Mouse (Mus musculus): ENCODE measurements around the gene Dixdc1.
A peak's percentile ranks its signal among the peaks of the same experiment; 100 is the strongest.

Gene Dixdc1

GRCm38 (mm10) chr9:50696851-50697705 lies 42.2 kb downstream of the Dixdc1 start:
- TF ChIP-seq GATA4 (IDR thresholded peaks at IDR 0.05; ENCODE audit: insufficient replicate concordance, low read length), result no peak

GRCm38 (mm10) chr9:50695153-50695552 lies 44.2 kb downstream of the Dixdc1 start:
- no peak for TF ChIP-seq GATA4 (IDR thresholded peaks at IDR 0.05; ENCODE audit: insufficient replicate concordance, low read length)

- TF ChIP-seq GATA4 (IDR thresholded peaks at IDR 0.05; ENCODE audit: insufficient replicate concordance, low read length), result no peak
Measured at GRCm38 (mm10) chr9:50693631-50694030, 45.7 kb downstream of the Dixdc1 start.

GRCm38 (mm10) chr9:50692626-50693580 lies 46.4 kb downstream of the Dixdc1 start:
- peak; percentile 64; the same call in 1 of the 2 replicates for TF ChIP-seq GATA4 (IDR thresholded peaks at IDR 0.05; ENCODE audit: insufficient replicate concordance, low read length)

GRCm38 (mm10) chr9:50686866-50687652 lies 52.3 kb downstream of the Dixdc1 start:
- no peak for TF ChIP-seq GATA4 (IDR thresholded peaks at IDR 0.05; ENCODE audit: insufficient replicate concordance, low read length)

- no peak for TF ChIP-seq GATA4 (IDR thresholded peaks at IDR 0.05; ENCODE audit: insufficient replicate concordance, low read length)
Measured at GRCm38 (mm10) chr9:50681727-50682126, 57.6 kb downstream of the Dixdc1 start.

- no peak for TF ChIP-seq GATA4 (IDR thresholded peaks at IDR 0.05; ENCODE audit: insufficient replicate concordance, low read length)
Measured at GRCm38 (mm10) chr9:50679406-50679805, 59.9 kb downstream of the Dixdc1 start.

GRCm38 (mm10) chr9:50674771-50675170 lies 64.5 kb downstream of the Dixdc1 start:
- TF ChIP-seq GATA4 (IDR thresholded peaks at IDR 0.05; ENCODE audit: insufficient replicate concordance, low read length), result no peak

GRCm38 (mm10) chr9:50670690-50671089 lies 68.6 kb downstream of the Dixdc1 start:
- TF ChIP-seq GATA4 (IDR thresholded peaks at IDR 0.05; ENCODE audit: insufficient replicate concordance, low read length), result no peak

GRCm38 (mm10) chr9:50667579-50668498 lies 71.5 kb downstream of the Dixdc1 start:
- TF ChIP-seq GATA4 (IDR thresholded peaks at IDR 0.05; ENCODE audit: insufficient replicate concordance, low read length), result peak; percentile 99

- TF ChIP-seq GATA4 (IDR thresholded peaks at IDR 0.05; ENCODE audit: insufficient replicate concordance, low read length), result no peak
Measured at GRCm38 (mm10) chr9:50666442-50666841, 72.9 kb downstream of the Dixdc1 start.

GRCm38 (mm10) chr9:50664826-50665225 lies 74.5 kb downstream of the Dixdc1 start:
- TF ChIP-seq GATA4 (IDR thresholded peaks at IDR 0.05; ENCODE audit: insufficient replicate concordance, low read length), result no peak

- TF ChIP-seq GATA4 (IDR thresholded peaks at IDR 0.05; ENCODE audit: insufficient replicate concordance, low read length), result no peak
Measured at GRCm38 (mm10) chr9:50660431-50660830, 78.9 kb downstream of the Dixdc1 start.
